Mouse (Mus musculus): Measurements from ENCODE around the gene Rab11fip3. TPM values are rescaled to one million over a fixed set of nuclear protein-coding genes. Genes with fewer than 3 reads are reported as not detected.

The Rab11fip3 gene
- polyA plus RNA-seq, 1 experiment from 2014 or later, result 4.5 TPM

DNA sequence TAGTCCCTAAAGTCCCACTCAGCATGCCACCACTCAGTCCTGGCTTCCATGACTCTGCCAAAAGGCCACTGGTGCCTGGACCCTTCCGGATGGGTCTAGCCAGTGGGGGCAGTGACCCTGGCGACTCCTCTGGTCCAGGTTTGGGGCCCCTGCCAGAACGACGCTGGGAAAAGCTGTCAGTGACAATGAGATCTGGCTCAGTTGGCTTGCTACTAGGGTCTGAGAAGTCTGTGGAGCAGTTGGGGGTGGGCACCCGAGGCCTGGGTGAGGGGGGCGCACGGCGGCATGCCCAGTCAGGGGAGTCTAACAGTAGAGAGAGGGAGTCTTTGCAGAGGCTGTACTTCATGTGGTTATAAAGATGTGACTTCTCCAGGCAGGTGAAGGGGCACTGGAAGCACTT lies 121.3 kb downstream of the Rab11fip3 start:
- H3K9me3 ChIP-seq (ENCODE audit: control insufficient read depth, low read length), result no peaks in the 10 kb centered on the region
- 0 out of 2 replicates have a peak, but pooled peaks cover 4% of the 10 kb centered on the region for H3K27me3 ChIP-seq (ENCODE audit: control insufficient read depth, insufficient read depth, low read length)
- H3K4me1 ChIP-seq (replicated peaks; ENCODE audit: control insufficient read depth, insufficient read depth), result no peaks in the 10 kb centered on the region
- WGBS, result 83% methylated on average over 8 of the region's 8 CpGs
- H3K36me3 ChIP-seq (ENCODE audit: control insufficient read depth, insufficient read depth, low read length), result no peaks in the 10 kb centered on the region
- TF ChIP-seq CTCF (IDR thresholded peaks at IDR 0.05; ENCODE audit: low read depth) (no peak), EP300 (optimal IDR thresholded peaks at IDR 0.05) (no peak)
- DNase-seq (ENCODE audit: low spot score), result no peak
- no peak overlapping the region for H3K27ac ChIP-seq (replicated peaks)
- no peak overlapping the region for H3K4me3 ChIP-seq (ENCODE audit: low read depth, low read length)
- H3K9ac ChIP-seq (ENCODE audit: low read length), result no peak overlapping the region
- H3K4me2 ChIP-seq (replicated peaks; ENCODE audit: low read depth), result no peak overlapping the region
- ATAC-seq (ENCODE audit: low FRiP score, low TSS enrichment), result no peak

- DNase-seq (ENCODE audit: low spot score) (no peak), ATAC-seq (ENCODE audit: low FRiP score, low TSS enrichment) (no peak)
- Histone ChIP-seq H3K27ac (replicated peaks) (no peak overlapping the region), H3K9ac (ENCODE audit: low read length) (no peak overlapping the region), H3K9me3 (ENCODE audit: control insufficient read depth, low read length) (no peaks in the 10 kb centered on the region), H3K4me1 (replicated peaks; ENCODE audit: control insufficient read depth, insufficient read depth) (no peaks in the 10 kb centered on the region), H3K4me3 (ENCODE audit: low read depth, low read length) (no peak overlapping the region), H3K36me3 (ENCODE audit: control insufficient read depth, insufficient read depth, low read length) (no peaks in the 10 kb centered on the region), H3K27me3 (ENCODE audit: control insufficient read depth, insufficient read depth, low read length) (0 out of 2 replicates have a peak, but pooled peaks cover 4% of the 10 kb centered on the region), H3K4me2 (replicated peaks; ENCODE audit: low read depth) (no peak overlapping the region)
- TF ChIP-seq EP300 (optimal IDR thresholded peaks at IDR 0.05) (no peak), CTCF (IDR thresholded peaks at IDR 0.05; ENCODE audit: low read depth) (no peak)
- 86% methylated on average over 4 of the region's 4 CpGs for whole genome bisulfite sequencing
Observed at GRCm38 (mm10) chr17:25947576-25947975, 121.8 kb downstream of the Rab11fip3 start.

DNA sequence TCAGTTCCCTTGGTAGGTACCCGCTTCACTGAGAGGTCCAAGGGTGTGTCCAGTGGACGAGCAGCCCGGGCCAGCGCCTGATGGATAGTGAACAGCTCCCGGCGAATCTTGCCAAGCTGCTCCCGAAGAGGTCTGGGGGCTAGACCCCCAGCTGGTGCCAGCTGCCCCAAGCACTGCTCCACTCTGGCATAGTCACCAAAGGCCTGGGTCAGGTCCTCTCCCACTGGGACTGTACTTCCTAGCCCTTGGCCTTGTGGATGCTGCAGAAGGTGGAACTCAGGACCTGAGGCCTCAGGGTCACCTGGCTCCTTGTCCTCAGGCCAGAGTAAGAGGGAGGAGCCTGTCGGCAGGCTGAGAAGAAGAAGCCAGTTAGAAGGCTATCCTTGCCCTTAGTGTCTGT lies 122.5 kb downstream of the Rab11fip3 start:
- H3K36me3 ChIP-seq (ENCODE audit: control insufficient read depth, insufficient read depth, low read length), result no peaks in the 10 kb centered on the region
- no peak for ATAC-seq (ENCODE audit: low FRiP score, low TSS enrichment)
- H3K4me3 ChIP-seq (ENCODE audit: low read depth, low read length), result no peak overlapping the region
- no peak overlapping the region for H3K4me2 ChIP-seq (replicated peaks; ENCODE audit: low read depth)
- DNase-seq (ENCODE audit: low spot score), result no peak
- no peaks in the 10 kb centered on the region for H3K27me3 ChIP-seq (ENCODE audit: control insufficient read depth, insufficient read depth, low read length)
- TF ChIP-seq CTCF (IDR thresholded peaks at IDR 0.05; ENCODE audit: low read depth), result no peak
- no peak for TF ChIP-seq EP300 (optimal IDR thresholded peaks at IDR 0.05)
- H3K4me1 ChIP-seq (replicated peaks; ENCODE audit: control insufficient read depth, insufficient read depth), result no peaks in the 10 kb centered on the region
- WGBS, result 82% methylated on average over 8 of the region's 8 CpGs
- H3K27ac ChIP-seq (replicated peaks), result no peak overlapping the region
- H3K9me3 ChIP-seq (ENCODE audit: control insufficient read depth, low read length), result no peaks in the 10 kb centered on the region
- no peak overlapping the region for H3K9ac ChIP-seq (ENCODE audit: low read length)

- Histone ChIP-seq H3K36me3 (ENCODE audit: control insufficient read depth, insufficient read depth, low read length) (no peaks in the 10 kb centered on the region), H3K9me3 (ENCODE audit: control insufficient read depth, low read length) (no peaks in the 10 kb centered on the region), H3K27me3 (ENCODE audit: control insufficient read depth, insufficient read depth, low read length) (no peaks in the 10 kb centered on the region), H3K4me3 (ENCODE audit: low read depth, low read length) (no peak overlapping the region), H3K4me1 (replicated peaks; ENCODE audit: control insufficient read depth, insufficient read depth) (no peaks in the 10 kb centered on the region), H3K9ac (ENCODE audit: low read length) (no peak overlapping the region), H3K27ac (replicated peaks) (no peak overlapping the region), H3K4me2 (replicated peaks; ENCODE audit: low read depth) (no peak overlapping the region)
- no peak for DNase-seq (ENCODE audit: low spot score)
- WGBS, result 60% methylated on average over 7 of the region's 7 CpGs
- ATAC-seq (ENCODE audit: low FRiP score, low TSS enrichment), result no peak
- no peak for TF ChIP-seq EP300 (optimal IDR thresholded peaks at IDR 0.05)
- no peak for TF ChIP-seq CTCF (IDR thresholded peaks at IDR 0.05; ENCODE audit: low read depth)
Observed at GRCm38 (mm10) chr17:25946349-25946748, 123.0 kb downstream of the Rab11fip3 start.

GRCm38 (mm10) chr17:25945517-25946155 lies 123.7 kb downstream of the Rab11fip3 start:
- Histone ChIP-seq H3K4me3 (ENCODE audit: low read depth, low read length) (no peak overlapping the region), H3K9me3 (ENCODE audit: control insufficient read depth, low read length) (no peaks in the 10 kb centered on the region), H3K27ac (replicated peaks) (no peak overlapping the region), H3K4me2 (replicated peaks; ENCODE audit: low read depth) (no peak overlapping the region), H3K4me1 (replicated peaks; ENCODE audit: control insufficient read depth, insufficient read depth) (no peaks in the 10 kb centered on the region), H3K27me3 (ENCODE audit: control insufficient read depth, insufficient read depth, low read length) (no peaks in the 10 kb centered on the region), H3K9ac (ENCODE audit: low read length) (no peak overlapping the region), H3K36me3 (ENCODE audit: control insufficient read depth, insufficient read depth, low read length) (no peaks in the 10 kb centered on the region)
- WGBS, result 72% methylated on average over 9 of the region's 9 CpGs
- no peak for ATAC-seq (ENCODE audit: low FRiP score, low TSS enrichment)
- TF ChIP-seq CTCF (IDR thresholded peaks at IDR 0.05; ENCODE audit: low read depth), result no peak
- no peak for TF ChIP-seq EP300 (optimal IDR thresholded peaks at IDR 0.05)
- DNase-seq (ENCODE audit: low spot score), result no peak

- no peak for ATAC-seq (ENCODE audit: low FRiP score, low TSS enrichment)
Observed at GRCm38 (mm10) chr17:25944366-25945163, 124.8 kb downstream of the Rab11fip3 start, which contains the start of the genes Pigq and Nhlrc4. Pigq (minus strand) TSS chr17:25944936. Nhlrc4 (minus strand) TSS chr17:25944961.

More at GRCm38 (mm10) chr17:25944366-25945163, 124.8 kb downstream of the Rab11fip3 start, which contains the start of the genes Pigq and Nhlrc4:
- H3K27me3 ChIP-seq (ENCODE audit: control insufficient read depth, insufficient read depth, low read length), result no peaks in the 10 kb centered on the region
- H3K36me3 ChIP-seq (ENCODE audit: control insufficient read depth, insufficient read depth, low read length), result no peaks in the 10 kb centered on the region
- H3K4me3 ChIP-seq (ENCODE audit: low read depth, low read length), result no peak within 1 kb of the TSS
- H3K4me1 ChIP-seq (replicated peaks; ENCODE audit: control insufficient read depth, insufficient read depth), result no peaks in the 10 kb centered on the region
- H3K4me2 ChIP-seq (replicated peaks; ENCODE audit: low read depth), result no peak within 1 kb of the TSS
- DNase-seq (ENCODE audit: low spot score), result no peak
- WGBS, result 50% methylated on average over 6 of the region's 6 CpGs
- H3K27ac ChIP-seq (replicated peaks), result no peak within 1 kb of the TSS
- no peak within 1 kb of the TSS for H3K9ac ChIP-seq (ENCODE audit: low read length)
- no peaks in the 10 kb centered on the region for H3K9me3 ChIP-seq (ENCODE audit: control insufficient read depth, low read length)
- TF ChIP-seq EP300 (optimal IDR thresholded peaks at IDR 0.05), result no peak
